Mouse (Mus musculus) liver (tissue): ENCODE results near the gene Rhbdf2.
A peak's percentile ranks its signal among the peaks of the same experiment; 100 is the strongest.

Experiments
- DNase-seq: peaks from one replicate; pipeline ENCODE4 v3.0.0-alpha.2; 2020; ENCODE audit warnings: mixed read lengths

The Rhbdf2 gene

GRCm38 (mm10) chr11:116658238-116658637, 31.4 kb upstream of the Rhbdf2 start:
- DNase-seq = no peak

DNA sequence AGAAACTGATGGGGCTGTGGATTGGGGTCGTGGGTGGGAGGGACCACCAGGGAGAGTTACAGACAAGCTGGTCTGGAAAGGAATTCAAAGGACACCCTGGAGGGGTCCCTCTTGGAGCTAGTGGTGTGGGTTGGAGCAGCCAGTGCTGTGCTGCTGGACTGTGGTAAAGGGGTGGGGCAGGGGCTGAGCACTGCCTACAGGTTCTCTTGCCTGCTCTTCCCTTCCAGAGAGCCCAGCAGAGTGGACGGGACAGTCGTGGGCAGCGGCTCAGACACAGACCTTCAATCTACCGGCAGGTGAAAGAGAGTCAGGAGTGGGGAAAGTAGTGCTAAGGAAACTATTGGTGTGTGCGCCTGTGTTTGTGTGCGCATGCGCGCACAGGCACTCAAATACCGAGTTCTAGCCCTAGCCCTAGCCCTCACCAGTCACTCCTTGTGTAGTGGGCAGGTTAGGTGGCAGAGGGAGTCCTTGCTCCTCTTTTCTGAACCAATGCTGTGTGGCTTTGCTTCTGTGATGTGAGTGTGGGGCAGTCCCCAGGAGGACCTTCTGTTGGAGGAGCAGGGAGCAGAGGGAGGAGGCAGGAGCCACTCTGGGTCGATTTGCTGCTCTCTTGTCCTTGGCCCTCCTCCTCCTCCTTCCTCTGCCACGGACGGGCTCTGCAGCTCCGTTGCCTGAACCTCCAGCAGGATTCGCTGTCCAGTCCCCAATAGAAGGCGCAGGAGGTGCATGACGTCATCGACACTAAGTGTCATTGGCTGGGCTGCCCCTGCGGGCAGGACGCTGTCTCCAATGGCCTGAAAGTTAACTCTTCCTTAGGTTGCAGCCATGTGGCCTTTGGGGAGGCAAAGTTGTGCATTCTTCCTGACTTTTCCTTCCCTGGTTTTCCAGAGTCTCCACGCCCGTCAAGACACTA, 30.7 kb upstream of the Rhbdf2 start:
- peak; percentile 90 for DNase-seq

- DNase-seq = no peak
Measured at GRCm38 (mm10) chr11:116656348-116657191, 29.8 kb upstream of the Rhbdf2 start.

GRCm38 (mm10) chr11:116654255-116654821, 27.5 kb upstream of the Rhbdf2 start, which contains the start of gene Cygb:
TSS of gene Cygb (minus strand) at chr11:116654313.
- DNase-seq = no peak

DNA sequence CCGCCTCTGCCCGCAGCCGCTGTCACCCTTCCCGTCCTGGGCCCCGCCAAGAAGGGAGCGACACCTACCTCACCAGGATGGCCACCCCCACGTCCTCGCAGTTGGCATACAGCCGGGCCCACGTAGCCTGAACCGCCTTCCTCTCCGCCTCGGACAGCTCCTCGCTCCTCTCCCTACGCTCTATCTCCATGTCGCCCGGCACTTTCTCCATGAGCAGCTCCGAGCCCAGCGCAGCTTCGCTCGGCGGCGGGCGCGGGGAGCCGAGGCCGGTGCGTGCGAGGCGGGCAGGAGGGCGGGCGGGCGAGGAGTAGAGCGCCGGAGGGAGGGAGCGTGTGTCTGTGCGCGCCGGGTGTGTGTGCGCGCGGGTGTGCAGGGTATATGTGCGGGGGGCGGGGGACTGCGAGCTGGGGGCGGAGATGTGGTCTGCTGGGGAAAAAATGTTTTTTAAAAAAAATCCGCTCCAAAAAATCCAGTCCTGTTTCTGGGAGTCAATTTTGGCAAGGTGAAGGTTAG, 26.9 kb upstream of the Rhbdf2 start:
- no peak for DNase-seq

DNA sequence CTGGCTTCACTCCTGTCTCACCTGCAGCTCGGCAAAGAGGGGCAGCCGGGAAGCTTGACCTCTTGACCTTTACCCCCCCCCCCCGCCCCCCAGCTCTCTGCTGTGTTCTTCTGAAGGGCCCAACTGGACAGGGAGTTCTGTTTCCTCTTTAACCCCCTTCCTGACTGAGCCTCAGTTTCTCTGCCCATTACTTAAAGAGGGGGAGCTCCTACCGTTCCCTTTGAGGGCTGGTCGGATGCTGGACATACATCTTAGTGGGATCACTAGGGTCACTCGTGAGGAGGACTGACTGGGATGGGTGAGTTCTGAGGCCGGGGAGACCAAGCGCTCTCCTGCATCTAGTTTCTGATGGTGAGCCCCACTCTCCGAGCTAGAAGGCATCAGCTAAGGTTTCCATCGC, 26.4 kb upstream of the Rhbdf2 start, which contains the start of gene Prcd:
Gene Prcd (plus strand): TSS at position 301 of the 400 bp plus-strand sequence.
- no peak for DNase-seq

GRCm38 (mm10) chr11:116652330-116653098, 25.7 kb upstream of the Rhbdf2 start:
- DNase-seq = no peak

- DNase-seq = no peak
Measured at GRCm38 (mm10) chr11:116651339-116651738, 24.5 kb upstream of the Rhbdf2 start.

DNA sequence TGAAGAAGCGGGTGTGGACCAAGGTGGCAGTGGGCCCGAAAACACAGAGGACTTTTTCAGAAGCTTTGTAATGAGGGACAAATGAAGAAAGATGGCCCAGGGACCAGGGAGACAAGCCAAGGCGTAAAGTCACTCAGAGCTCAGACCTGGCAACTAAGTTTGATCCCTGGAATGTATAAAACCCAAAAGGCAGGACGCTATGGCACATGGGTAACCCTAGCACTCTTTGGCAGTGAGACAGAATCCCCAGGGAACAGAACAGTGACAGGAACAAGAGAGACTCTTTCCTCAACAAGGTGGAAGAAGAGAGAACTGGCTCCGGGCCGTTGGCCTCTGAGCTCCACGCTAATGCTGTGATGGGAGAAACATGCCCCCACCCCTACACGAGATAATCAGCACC, 24.0 kb upstream of the Rhbdf2 start:
- no peak for DNase-seq

GRCm38 (mm10) chr11:116649711-116650337, 23.0 kb upstream of the Rhbdf2 start:
- no peak for DNase-seq

DNA sequence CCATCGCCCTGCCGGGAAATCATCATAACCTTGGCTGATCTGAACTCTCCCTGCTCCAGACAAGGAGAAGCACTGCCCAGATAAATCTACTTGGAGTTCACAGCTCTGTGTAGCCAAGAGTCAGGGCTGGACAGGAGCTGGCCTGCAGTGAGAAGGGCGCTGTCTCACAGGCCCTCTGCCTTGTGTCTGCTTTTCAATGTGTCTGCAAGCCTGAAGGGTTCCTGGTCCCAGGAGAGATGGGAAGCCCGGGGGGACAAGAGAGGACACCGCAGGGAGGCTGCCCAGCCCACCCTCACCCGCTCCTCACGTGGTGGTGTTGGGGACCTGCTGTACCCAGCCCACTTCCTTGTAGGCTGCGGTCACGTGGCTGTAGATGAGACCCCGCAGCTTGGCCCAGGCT, 22.2 kb upstream of the Rhbdf2 start:
- DNase-seq = no peak

DNA sequence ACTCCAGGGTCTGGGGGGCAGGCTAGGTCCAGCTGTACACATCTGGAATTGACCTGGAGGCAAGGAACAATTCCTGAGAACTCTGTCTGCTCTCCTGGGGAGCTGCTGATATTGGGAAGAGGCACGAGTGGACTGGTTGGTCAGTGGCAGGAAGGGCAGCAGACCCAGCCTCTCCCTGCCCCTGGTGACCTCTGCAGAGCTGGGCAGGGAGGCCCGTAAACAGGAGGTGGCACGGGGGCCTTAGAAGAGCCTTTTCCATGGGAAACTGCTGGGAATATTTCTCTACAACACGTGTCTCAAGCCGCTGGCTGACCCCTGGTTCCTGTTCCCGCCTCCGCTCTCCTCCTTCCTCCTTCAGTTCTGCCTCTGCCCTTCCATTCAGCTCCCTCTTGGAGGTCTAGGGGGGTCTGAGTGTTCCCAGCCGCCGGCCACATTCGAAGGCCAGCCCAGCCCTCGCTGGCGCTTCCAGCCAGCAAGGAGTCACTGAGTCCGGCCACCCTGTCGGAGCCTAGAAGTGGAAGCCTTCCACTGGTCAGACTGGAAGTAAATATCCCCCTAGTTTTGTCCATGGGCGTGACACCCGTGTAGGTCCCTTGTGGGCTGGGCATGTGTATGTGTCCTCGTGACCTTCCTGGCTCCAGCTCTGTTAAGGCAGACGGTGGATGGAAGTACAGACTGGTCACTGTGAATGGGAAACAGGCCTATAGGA, 21.5 kb upstream of the Rhbdf2 start:
- DNase-seq = no peak

- peak; percentile 65 for DNase-seq
Measured at GRCm38 (mm10) chr11:116647340-116647991, 20.6 kb upstream of the Rhbdf2 start.

DNA sequence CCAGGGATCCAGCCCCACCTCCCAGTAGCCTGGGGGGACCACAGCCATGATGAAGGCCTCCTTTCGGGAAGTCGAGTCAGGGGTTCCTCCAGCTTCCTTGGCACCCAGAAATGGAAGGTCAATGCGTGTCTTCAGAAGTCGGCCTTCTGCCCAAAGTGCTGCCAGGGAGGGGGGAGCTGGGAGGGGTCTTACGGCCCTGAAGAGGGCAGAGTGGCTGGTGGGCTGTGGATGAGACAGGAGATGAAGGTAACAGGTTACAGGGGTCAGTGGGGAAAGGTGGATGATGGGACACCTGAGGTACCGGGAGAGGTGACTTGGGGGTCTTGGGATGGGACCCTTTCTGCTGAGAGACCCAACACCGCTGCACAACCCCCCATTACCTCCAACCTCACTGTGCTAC, 20.0 kb upstream of the Rhbdf2 start:
- no peak for DNase-seq

DNA sequence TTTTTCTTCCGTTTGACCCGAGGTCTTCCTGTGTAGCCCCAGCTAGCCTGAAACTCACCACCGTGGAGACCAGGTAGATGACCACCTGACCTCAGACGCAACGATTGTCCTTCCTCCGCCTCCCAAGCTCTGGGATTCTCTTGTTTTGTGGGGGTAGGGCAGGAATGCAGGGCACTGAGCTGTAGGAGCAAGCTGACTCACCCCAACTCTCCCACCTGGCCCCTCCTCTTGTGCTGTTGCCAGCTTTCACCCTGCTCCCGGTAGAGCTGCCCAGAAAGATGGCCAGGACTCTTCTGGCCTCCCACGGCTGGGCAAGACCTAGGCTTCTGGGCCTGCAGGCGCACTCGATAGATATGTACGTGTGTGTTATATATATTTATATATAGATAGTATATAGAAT, 19.3 kb upstream of the Rhbdf2 start:
- no peak for DNase-seq

DNA sequence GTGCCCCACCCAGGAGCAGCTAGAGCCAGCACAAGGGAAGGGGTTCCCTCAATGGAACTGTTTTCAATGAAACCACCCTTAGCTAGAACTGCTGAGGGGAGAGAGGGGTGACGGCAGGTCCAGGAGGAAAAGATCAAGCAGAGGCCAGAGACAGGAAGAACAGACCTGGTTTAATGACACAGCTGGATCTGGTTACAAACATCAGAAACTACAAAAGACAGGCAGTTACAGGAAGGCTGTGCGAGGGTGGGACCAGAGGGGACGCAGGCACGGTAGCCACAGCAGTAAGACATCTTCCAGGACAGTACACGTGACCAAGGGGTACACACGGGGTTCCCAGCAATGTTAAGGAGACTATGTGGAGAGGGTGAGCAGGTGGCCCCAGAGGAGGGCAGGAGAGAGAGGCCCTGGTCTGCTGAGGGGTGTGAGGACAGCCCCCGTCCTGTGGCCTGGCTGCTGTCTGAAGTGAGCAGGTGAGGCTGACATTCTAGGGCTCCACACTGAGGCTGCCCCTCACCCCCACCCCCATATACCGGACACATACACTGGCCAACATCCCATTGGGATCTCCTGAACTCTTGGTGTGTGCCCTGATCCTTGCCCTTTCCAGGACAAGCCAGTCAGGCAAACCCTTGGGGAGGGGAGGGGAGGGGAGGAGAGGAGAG, 18.8 kb upstream of the Rhbdf2 start:
- DNase-seq = no peak

DNA sequence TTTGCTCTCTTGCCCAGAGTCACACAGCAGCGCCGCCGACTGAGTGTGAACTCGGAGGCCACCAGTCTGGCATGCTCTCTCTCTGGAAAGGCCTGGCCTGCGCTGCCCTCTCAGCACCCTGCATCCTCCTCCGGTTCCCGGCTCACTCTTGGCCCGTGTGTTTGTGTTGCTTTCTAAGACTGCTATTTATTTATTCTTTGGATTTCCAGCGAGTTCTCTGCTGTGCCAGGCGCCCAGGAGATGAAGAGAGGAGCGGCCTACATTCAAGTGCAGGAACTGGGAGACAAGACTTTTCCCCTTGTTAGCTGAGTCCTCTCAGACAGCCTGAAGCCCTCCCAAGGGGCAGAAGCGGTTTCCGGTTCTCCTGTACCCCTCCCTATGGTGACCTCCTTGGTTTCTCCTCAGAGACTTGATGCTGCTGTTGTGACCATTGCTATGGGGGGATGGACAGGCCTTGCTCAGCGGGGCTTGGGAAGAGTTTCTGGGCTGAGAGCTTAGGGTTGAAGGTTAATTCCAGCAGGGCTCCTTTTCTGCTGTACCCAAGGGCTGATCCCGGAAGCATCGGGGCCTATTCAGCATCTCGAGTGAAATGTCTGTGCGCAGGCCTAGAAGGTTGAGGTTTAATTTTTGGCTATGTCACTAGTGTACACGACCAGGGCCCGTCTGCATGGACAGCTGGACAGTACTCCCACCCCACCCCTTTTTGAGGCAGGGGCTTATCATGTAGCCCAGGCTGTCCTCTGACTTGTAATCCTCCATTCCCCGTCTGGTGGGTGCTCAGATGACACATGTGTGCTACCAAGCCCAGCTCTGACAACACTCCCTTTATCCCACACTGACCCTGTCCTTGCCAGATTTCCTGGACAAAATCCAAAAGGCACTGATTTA, 17.6 kb upstream of the Rhbdf2 start:
- no peak for DNase-seq

GRCm38 (mm10) chr11:116643579-116644224, 16.9 kb upstream of the Rhbdf2 start:
- DNase-seq = no peak
